Mouse (Mus musculus) mouse embryonic stem cell (cell line): Measurements from ENCODE around the gene Mettl7b.

Experiments
- in situ Hi-C, 2 experiments: fragments of 300-500 bp; cut with MboI; formaldehyde crosslinking; loops; 1 replicate in 1 of 2; 3 replicates in 1 of 2; pipeline ENCODE4 v1.14.3; 2019 to 2020; ENCODE audit warnings: low sequenced_read_pairs in 2 of 2, low pct_unique_long_range_greater_than_20kb in 1 of 2, mixed read lengths in 1 of 2; ENCODE audit not compliant: unreplicated experiment in 1 of 2

The Mettl7b gene

DNA sequence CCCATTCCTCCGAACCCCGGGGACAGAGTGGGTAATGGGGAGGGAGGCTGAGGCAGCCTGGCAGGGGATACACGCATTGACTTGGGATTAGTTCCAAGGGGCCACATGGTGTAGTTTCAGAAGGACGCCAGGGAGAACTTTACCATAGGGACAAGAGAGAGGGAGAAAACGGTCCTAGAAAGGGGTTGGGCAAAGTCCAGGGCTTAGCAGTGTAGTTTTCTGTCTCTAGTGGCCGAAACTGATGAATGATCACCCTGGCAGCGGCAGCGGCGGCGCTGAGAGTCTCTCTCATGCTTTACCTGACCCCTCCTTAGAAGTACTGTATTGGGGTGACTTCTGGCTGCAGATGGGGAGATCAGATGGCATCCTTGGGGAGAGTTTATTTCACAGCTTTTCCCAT lies 2.4 kb downstream of the Mettl7b start:
- in situ Hi-C loops: no loop called here

- in situ Hi-C loops: no loop called here
Measured at GRCm38 (mm10) chr10:128950208-128950887, 10.4 kb downstream of the Mettl7b start.

DNA sequence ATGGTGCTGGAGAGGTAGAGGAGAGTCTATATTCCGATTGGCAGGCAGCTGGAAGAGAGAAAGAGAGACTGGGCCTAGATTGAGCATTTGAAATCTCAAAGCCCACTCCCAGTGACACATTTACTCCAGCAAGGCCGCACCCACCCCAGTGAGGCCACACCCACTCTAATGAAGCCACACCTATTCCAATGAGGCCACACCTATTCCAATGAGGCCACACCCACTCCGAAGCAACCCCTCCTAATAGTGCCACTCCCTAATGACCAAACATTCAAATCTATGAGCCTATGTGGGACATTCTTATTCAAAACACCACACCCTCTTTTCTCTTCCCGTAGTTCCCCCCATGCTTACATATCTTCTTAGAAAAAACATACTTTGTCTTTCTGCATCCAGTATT lies 13.3 kb downstream of the Mettl7b start:
- in situ Hi-C loops: no loop called here

DNA sequence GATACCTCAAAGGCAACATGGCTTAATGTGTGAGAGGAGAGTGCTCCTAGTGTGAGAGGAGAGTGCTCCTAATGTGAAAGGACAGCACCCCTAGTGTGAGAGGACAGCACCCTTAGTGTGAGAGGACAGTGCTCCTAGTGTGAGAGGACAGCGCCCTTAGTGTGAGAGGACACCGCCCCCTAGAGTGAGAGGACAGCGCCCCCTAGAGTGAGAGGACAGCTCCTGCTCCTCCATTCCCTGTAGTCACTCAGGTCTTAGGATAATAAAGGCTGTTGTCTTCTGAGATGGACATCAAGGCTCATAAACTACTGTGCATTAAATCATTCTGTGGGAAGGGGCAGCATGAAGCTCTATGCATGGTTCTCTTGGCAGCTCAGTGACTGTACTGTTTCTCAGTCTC lies 15.1 kb downstream of the Mettl7b start:
- in situ Hi-C loops: no loop called here

DNA sequence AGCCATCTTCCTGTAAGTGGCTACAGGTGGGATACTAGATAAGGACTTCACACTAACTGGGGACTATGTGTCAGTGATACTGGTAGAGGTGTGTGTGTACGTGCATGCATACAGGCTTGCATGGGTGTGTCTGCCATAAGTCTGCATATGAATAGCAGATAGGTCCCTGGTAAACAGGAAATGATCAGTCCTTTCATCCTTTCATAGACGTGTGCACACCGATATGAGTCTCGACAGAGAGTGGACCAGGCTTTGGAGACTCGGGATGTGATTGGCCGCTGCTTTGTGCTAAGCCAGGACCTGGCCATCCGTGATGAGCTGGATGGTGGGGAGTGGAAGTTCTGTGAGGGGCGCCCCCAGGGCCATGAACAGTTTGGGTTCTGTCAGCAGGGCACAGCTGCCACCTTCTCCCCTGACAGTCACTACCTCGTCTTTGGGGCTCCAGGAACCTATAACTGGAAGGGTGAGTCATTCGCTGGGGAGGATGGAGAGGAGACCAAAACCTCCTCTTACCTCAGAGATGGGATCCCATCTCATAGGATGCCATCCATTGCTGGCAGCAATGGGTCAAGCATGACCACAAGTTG lies 20.2 kb downstream of the Mettl7b start:
- in situ Hi-C loops: no loop called here

- in situ Hi-C loops: no loop called here
Measured at GRCm38 (mm10) chr10:128938974-128939373, 21.8 kb downstream of the Mettl7b start.

DNA sequence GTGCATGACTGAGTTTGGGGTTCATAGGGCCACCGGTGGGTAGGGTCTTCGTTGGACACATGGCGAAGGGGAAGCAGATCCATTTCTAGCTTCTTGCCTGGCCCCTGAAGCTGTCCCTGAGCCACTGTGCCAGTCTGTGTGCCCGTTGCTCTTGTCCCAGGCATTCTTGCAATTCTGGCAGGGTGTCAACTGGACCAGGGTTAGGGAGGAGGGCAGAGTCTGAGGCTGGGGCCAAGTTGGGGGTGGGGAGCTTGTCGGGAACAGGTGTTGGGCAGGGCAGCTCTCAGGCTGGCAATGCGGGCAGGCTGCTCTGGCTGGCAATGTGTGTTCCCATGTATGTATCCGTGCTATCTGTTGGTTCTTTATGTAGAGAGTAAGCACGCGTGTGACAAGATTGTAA lies 22.3 kb downstream of the Mettl7b start:
- in situ Hi-C loops: no loop called here

DNA sequence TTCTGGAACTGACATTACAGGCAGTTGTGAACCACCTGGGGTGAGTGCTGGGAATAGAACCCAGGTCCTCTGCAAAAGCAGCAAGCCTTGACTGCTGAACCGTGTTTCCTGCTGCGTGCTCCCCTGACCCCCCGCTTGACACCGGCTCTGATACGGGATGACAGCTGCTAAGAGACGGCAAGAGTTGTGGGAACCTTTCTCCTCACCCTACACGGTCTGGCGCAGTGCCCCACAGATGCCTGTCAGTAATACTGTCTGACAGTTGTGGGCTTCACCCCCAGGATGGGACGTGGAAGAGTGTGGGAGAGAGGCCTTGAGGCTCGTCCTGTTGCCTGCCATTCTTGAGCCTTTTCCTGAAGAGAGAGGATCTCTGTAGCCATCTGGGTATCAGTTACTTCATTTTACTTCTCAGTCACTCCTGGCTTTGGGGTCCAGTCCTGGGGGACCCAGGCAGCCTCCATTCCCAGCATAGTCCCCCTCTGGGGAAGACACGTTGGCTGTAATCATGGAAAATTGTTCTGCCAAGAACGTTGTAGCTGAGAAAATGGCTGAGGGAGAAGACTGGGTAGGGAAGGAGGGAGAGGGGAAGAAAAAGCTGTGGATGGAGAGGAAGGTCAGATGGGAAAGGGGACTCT lies 22.9 kb downstream of the Mettl7b start:
- in situ Hi-C loops: no loop called here

GRCm38 (mm10) chr10:128935826-128936440 lies 24.9 kb downstream of the Mettl7b start:
- in situ Hi-C loops: no loop called here

DNA sequence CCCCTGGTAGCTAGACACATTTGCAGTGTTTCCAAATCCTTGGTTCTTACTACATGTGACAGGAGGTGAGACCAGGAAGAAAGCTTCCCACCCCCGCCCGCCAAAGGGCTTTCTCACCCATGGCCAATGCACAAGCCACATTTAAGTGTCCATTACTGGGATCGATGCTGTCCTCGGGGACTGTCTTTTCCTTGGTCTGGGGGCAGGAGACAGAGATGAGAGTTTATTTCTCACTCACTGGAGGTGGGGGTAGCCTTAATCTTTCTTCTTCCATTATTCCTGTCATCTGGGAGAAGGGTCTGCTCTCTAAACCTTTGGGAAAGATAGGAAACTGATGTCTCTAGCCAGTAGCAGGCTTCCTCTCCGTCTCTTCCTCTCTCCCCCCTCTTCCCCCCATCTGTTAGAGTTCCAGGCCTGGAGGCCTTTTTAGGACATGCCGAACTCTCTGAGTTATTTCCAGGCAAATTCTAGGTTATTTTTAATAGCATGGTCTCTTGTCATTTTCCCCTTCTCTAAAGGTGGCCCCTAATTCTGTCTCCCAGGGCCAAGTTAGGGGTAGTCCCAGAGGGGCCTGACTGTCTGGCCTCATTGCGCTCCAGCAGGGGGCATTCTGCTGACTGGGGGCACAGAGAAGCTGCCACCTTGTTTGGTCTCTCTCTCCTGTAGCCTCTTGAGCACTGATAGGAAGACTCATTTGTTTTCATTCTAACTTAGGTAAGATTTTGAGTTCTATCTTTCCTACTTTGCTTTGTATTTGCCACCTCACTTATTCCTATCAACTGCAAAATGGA lies 25.6 kb downstream of the Mettl7b start:
- in situ Hi-C loops: no loop called here

GRCm38 (mm10) chr10:128933976-128934721 lies 26.6 kb downstream of the Mettl7b start:
- in situ Hi-C loops: no loop called here

DNA sequence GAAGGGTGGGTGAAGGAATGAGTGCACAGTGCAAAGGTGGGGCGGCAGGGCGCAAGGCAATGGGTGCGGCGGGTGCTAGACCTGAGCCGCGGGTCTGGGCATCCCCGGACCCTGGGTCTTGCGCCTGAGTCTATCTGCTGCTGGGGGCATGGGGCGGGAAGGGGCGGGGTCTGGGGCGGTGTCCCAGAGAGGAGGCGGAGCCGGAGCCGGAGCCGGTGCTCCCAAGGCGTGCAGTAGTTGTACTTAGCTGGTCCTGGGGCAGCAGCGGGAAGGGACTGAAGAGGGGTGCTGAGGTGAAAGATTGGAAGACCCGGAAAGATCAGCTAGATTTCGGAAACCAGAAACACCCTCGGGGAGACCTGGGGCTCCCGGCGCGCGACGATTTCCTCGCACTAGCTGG lies 27.2 kb downstream of the Mettl7b start, which contains the start of gene Itga7:
TSS of gene Itga7 (plus strand) at position 245 of the 400 bp plus-strand sequence.
- in situ Hi-C loops: no loop called here

- in situ Hi-C loops: no loop called here
Measured at GRCm38 (mm10) chr10:128931441-128931840, 29.3 kb downstream of the Mettl7b start.

GRCm38 (mm10) chr10:128929638-128930378 lies 31.0 kb downstream of the Mettl7b start:
- in situ Hi-C loops: no loop called here

DNA sequence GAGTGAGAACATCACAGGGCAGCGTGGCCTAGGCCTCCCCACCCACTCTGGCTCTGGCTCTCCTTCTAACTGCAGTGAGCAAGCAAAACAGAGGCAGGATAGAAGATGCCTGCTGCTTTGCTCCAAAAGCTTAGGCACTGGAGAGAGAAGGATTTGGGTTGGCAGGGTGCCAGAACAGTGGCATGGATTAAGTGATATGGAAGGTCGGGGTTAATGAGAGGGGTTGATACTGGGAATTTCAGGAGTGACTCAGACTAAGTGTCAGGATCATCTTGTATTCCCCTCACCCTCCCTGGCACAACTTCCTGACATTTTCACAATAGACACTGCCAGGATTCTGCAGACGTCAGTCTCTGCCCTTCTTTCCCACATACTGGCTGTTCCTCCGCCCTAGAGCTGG lies 32.4 kb downstream of the Mettl7b start:
- in situ Hi-C loops: no loop called here

DNA sequence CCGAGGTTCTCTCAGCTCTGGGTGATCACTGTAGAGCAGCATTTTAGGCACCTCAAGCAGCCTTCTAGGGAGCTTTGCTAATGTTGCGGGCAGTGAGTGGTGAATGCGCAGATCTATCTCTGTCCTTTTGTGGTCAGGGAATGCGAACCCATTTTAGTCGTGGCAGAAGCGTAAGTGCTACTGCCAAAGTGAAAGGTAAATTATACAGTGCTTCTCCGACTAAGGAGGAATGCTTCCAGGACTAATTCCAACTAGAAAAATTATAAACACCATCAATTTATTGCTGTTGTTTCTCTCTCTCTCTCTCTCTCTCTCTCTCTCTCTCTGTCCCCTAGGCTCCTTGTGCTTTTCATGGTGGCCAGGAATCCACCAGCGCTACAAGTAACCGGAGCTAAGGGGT lies 36.9 kb downstream of the Mettl7b start, which contains the start of gene Bloc1s1:
TSS of gene Bloc1s1 (minus strand) at position 101 of the 400 bp plus-strand sequence.
- in situ Hi-C loops: no loop called here

DNA sequence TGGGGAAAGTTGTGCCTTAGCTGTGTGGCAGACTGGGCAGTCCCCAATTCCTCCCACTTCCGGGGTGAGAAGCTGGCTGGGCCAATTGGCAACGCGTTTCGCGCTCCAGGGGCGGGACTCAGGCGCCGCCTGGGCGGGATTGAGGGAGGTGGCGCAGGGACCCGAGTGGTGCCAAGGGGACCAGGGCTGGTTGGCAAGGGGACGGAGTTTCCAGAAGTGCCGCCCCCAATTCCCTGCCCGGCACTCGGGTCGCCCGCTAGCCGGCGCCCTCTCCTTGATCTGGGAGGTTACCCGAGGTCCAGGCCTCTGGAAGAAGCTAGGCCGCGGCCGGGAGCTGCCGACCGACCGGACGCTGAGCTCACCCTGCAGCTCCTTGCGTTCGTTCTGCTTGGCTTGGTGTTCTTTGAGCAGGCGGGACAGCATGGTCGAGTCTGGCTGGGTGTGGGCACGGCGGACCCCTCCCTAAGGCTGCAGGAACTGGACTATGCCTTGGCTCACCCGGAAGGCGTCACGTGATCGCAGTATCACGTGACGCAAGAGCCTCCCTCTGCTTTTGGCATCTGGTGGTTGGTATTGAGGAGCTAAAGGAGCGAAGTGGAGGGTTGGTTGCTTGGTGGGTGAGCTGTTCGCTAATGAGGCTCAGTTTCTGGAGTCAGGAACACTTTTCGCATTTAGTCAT lies 37.6 kb downstream of the Mettl7b start:
- in situ Hi-C loops: no loop called here
